Mouse (Mus musculus) forebrain, embryonic 12.5 days (tissue): ENCODE measurements at regions not wholly inside any gene's neighbourhood (a gene's known extent, or its start where the extent isn't known, plus 50 kb on each side); places are given as distances from the start of the nearest gene placed in this dataset.

Experiments
- ATAC-seq: fragments of 200-750 bp; cut with Nextera tagmentation; 2 replicates; pipeline ENCODE4 v1.8.0; 2017; ENCODE audit warnings: moderate TSS enrichment; ENCODE audit not compliant: low FRiP score
- H3K27ac ChIP-seq: fragments of 300-500 bp; sonication (generic); 2 replicates; pipeline ENCODE4 v1.5.1; 2016; ENCODE audit warnings: mild to moderate bottlenecking
- H3K27me3 ChIP-seq: fragments of 300-500 bp; sonication (generic); 2 replicates; pipeline ENCODE4 v1.6.1; 2016; ENCODE audit warnings: mild to moderate bottlenecking
- H3K36me3 ChIP-seq: fragments of 300-500 bp; sonication (generic); replicated peaks from 2 replicates; pipeline ENCODE4 v1.6.1; 2016; ENCODE audit warnings: mild to moderate bottlenecking
- H3K4me1 ChIP-seq: fragments of 300-500 bp; sonication (generic); 2 replicates; pipeline ENCODE4 v1.6.1; 2016
- H3K4me2 ChIP-seq: fragments of 300-500 bp; sonication (generic); 2 replicates; pipeline ENCODE4 v1.6.1; 2016; ENCODE audit warnings: mild to moderate bottlenecking, moderate library complexity
- H3K4me3 ChIP-seq: fragments of 300-500 bp; sonication (generic); replicated peaks from 2 replicates; pipeline ENCODE4 v1.5.1; 2016; ENCODE audit warnings: mild to moderate bottlenecking
- H3K9ac ChIP-seq: fragments of 300-500 bp; sonication (generic); 2 replicates; pipeline ENCODE4 v1.6.1; 2016; ENCODE audit warnings: mild to moderate bottlenecking
- H3K9me3 ChIP-seq: fragments of 300-500 bp; sonication (generic); 2 replicates; pipeline ENCODE4 v1.6.1; 2016
- WGBS: fragments of 180-500 bp; shearing (Covaris S2); methylation state at CpG from one replicate; pipeline ENCODE4 v1.1.7; 2016; 5-methylcytosine and 5-hydroxymethylcytosine counted together

DNA sequence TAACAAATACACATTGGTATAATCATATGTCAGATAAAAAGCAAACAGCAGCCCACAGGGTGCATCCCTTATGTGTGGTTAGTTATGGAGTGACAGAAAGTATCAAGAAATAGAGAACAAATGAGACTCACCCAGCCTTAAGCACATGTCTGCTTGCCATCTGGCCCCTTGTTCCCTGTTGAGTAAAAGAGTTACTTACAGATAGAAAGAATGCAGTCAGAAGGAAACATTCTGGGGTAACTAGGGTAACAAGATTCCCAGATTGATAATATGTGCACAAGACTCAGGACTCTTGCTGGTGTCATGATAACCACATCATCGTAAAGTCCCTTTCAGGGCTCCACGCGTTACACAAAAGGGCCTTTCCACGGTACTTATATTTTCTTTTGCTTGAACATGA lies 383.5 kb upstream of the Mef2c start:
- Histone ChIP-seq H3K4me3 (no peak overlapping the region), H3K36me3 (no peaks in the 10 kb centered on the region), H3K27me3 (no peaks in the 10 kb centered on the region), H3K4me1 (no peaks in the 10 kb centered on the region), H3K27ac (no peak overlapping the region), H3K4me2 (no peak overlapping the region), H3K9ac (no peak overlapping the region), H3K9me3 (no peaks in the 10 kb centered on the region)
- WGBS: 76% methylated on average over 4 of the region's 4 CpGs
- no peak for ATAC-seq

DNA sequence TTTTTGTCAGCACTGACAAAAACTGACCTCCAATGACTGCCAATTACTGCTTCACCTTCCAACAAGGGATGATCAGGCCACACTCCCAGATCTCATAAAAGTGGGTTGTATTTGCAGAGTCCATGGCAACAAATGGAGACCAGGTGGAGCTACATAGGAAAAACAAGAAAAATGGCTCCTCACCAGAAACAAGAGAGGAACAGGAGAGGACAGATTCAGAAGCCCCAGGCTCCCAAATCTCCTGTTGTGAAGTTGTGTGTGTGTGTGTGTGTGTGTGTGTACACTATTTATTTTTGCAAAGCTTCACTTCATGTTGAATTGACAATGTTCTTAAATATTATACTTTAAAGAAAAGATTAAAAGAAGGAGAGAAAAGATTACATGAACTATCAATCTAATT lies 380.2 kb upstream of the Mef2c start:
- H3K27me3 ChIP-seq: no peaks in the 10 kb centered on the region
- H3K9me3 ChIP-seq: no peaks in the 10 kb centered on the region
- no peak for ATAC-seq
- no peak overlapping the region for H3K4me3 ChIP-seq
- no peaks in the 10 kb centered on the region for H3K4me1 ChIP-seq
- H3K36me3 ChIP-seq: no peaks in the 10 kb centered on the region
- H3K9ac ChIP-seq: no peak overlapping the region
- no peak overlapping the region for H3K27ac ChIP-seq
- H3K4me2 ChIP-seq: no peak overlapping the region

DNA sequence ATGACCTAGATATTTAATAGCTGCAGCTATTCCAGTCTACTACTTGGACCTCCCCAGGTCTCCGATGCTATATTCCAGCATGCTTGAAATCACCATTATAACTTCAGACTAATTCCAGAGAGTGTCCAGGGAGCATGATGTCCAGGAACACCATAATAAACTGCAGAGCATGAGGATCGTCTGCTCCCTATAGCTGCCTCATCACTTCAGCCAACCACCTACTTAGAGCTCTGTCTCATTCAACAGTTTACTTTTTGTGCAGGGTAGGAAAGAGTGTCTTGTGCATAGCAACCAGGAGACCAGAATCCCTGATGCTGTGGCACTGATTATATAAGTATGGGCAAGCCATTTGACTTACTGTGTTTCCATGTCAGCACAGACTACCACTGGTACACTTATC lies 379.2 kb upstream of the Mef2c start:
- no peak for ATAC-seq
- Histone ChIP-seq H3K4me2 (no peak overlapping the region), H3K9me3 (no peaks in the 10 kb centered on the region), H3K4me3 (no peak overlapping the region), H3K9ac (no peak overlapping the region), H3K36me3 (no peaks in the 10 kb centered on the region), H3K27ac (no peak overlapping the region), H3K27me3 (no peaks in the 10 kb centered on the region), H3K4me1 (no peaks in the 10 kb centered on the region)
- WGBS: 86% methylated on average over 2 of the region's 2 CpGs

DNA sequence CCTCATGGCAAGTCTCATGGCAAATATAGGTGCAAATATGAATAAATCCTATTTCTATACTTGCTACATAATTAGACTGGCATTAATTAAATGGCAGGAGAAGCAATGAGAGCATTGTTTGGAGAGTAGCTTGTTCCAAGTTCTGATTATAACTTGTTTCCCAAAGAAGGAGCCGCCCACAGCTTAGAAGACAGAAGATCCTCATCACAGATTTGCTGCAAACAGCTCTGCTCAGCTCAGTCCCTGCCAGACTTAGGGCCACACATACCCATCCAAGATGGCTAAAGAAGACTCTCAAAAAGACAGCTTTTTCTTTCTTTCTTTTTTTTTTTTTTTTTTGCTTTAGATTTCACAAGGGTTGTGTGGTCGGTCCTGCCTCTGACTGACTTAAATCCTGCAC lies 377.4 kb upstream of the Mef2c start:
- Histone ChIP-seq H3K4me3 (no peak overlapping the region), H3K4me2 (no peak overlapping the region), H3K9me3 (no peaks in the 10 kb centered on the region), H3K36me3 (no peaks in the 10 kb centered on the region), H3K9ac (no peak overlapping the region), H3K27me3 (no peaks in the 10 kb centered on the region), H3K27ac (no peak overlapping the region), H3K4me1 (peaks cover 4% of the 10 kb centered on the region)
- 83% methylated on average over 2 of the region's 2 CpGs for WGBS
- ATAC-seq: no peak

DNA sequence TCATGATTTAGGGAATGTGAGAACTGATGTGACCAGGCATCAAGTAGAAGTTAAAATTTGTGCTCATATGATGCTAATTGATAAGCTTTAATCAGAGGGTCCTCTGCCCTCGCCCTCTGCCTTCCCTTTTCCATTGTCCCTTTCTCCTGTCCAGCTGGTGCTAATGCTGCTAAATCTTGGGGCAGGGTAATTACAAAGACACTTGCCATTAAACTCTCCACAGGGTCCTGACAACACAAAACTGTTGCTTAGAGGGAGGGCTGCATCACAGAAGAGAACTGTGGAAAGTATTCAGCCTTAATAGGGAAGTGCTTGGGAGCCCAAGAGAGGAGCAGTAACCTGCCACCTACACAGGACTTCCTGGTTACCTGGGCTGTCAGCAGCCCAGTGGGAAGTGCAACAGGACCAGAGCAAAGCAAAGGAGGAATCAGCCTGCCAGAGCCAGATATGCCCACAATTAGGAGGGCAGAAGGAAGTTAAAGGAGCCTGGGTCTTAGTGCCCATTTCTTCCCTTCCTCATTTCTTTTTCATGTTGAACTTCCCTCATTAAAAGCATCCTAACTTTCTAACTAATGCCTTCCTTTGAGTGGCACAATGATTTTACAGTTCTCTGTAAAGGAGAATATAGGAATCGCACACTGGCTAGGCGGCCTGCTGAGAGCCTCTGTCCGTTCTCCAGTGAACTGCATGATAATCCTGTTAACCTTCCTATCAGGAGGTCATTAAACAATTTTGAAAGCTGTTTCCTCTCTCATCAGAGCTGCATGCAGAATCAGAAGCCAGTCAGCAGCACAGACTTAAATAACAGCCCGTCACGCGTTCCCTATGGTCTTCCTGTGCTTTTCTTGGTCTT lies 372.5 kb upstream of the Mef2c start:
- 9% methylated on average over 7 of the region's 7 CpGs for WGBS

DNA sequence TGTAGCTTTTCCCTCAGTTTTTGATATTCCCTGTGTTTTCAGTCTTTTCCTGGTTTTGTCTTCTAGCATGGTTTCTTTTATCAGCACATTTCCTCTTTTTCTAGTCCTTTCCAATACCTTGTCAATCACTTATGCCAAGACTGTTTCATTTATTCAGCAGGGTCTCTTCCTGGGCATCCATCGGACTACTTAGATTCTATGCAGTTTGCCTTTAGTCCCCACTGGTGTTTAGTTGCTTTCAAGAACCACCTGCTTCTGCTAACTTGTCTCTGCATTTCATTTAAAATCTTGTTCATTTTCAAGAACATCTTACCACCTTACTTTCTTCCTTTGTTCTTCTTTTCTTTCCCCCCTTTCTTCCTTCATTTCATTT lies 371.9 kb upstream of the Mef2c start:
- no peak overlapping the region for H3K4me2 ChIP-seq
- 3% methylated on average over 1 of the region's 1 CpGs for WGBS

More for the DNA sequence above, 372.5 kb upstream of the Mef2c start:
- no peaks in the 10 kb centered on the region for H3K27me3 ChIP-seq
- peak; percentile 36; the same call in 1 of the 2 replicates for ATAC-seq
- H3K4me3 ChIP-seq: no peak overlapping the region
- no peaks in the 10 kb centered on the region for H3K36me3 ChIP-seq
- H3K4me2 ChIP-seq: no peak overlapping the region
- no peaks in the 10 kb centered on the region for H3K9me3 ChIP-seq
- H3K27ac ChIP-seq: no peak overlapping the region
- peaks cover 10% of the 10 kb centered on the region for H3K4me1 ChIP-seq
- no peak overlapping the region for H3K9ac ChIP-seq

DNA sequence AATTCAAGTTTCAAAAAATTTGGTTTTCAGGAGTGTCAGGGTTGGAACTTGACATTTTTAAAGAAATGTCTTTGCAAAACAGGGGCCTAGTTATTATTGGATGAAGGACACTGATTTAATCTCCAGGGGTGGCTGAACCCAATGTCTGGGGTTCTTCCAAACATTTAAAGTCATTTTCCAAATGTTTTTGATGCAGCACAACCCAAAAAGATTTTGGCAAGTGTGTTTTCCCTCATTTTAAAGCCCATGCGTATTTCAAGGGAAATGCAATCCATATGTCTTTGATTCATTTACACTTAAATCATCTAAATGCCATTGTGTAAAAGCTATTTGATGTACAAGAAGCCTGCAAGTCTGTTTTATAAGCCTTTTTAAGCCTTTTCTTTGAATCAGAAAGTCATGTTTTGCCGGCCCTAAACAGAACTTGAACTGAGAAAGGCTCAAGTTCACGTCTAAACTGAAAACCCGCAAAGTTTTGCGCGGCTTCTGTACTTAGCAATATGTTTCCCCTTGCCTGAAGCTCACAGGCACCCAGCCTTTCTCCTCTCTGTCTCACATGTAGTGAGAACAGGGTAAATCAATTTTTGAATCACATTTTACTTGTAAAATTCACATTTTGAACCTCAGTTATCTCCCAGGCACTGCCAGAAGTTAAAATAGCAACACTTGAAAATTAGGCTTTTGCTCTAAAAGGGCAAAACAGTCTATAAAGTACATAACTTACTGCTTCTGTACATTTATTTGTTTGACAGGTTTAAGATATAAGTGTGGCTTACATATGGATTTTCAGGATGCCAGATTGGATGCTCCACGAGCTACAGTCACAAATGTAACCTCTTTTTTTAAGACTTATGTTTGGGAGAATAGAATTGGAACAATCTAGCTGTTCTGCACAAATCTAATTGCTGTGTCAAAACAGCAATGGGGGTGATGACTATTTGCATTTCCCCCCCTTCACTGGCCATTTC lies 370.9 kb upstream of the Mef2c start:
- no peak overlapping the region for H3K27ac ChIP-seq
- H3K36me3 ChIP-seq: no peaks in the 10 kb centered on the region
- H3K4me1 ChIP-seq: peaks cover 10% of the 10 kb centered on the region
- 70% methylated on average over 7 of the region's 7 CpGs for WGBS
- no peak overlapping the region for H3K9ac ChIP-seq
- H3K4me3 ChIP-seq: no peak overlapping the region
- no peak for ATAC-seq
- no peaks in the 10 kb centered on the region for H3K27me3 ChIP-seq
- no peak overlapping the region for H3K4me2 ChIP-seq
- H3K9me3 ChIP-seq: no peaks in the 10 kb centered on the region

More for the DNA sequence above, 371.9 kb upstream of the Mef2c start:
- no peaks in the 10 kb centered on the region for H3K27me3 ChIP-seq
- no peak overlapping the region for H3K4me3 ChIP-seq
- no peak overlapping the region for H3K27ac ChIP-seq
- H3K36me3 ChIP-seq: no peaks in the 10 kb centered on the region
- ATAC-seq: no peak
- no peaks in the 10 kb centered on the region for H3K9me3 ChIP-seq
- no peak overlapping the region for H3K9ac ChIP-seq
- H3K4me1 ChIP-seq: peaks cover 10% of the 10 kb centered on the region

DNA sequence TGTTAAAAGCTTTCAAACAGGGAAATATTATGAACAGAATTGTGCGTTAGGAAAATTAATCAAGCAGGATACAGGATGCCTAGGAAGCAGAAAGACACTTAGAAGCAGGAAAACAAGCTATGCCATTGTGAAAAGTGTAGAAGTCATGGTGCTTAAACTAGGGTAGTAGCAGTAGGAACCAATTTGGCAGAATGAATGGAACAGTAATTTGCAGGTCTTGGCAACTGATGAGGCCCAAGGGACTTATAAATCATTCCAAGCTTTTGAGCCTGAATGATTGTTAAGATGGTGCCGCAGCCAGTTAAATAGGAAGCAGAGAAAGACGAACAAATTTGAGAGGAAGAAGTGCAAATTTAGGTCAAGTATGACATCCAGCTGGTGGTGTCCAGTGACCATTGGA lies 360.5 kb upstream of the Mef2c start:
- Histone ChIP-seq H3K9me3 (no peaks in the 10 kb centered on the region), H3K27me3 (no peaks in the 10 kb centered on the region), H3K4me2 (no peak overlapping the region), H3K4me3 (no peak overlapping the region), H3K4me1 (no peaks in the 10 kb centered on the region), H3K9ac (no peak overlapping the region), H3K36me3 (no peaks in the 10 kb centered on the region), H3K27ac (no peak overlapping the region)
- ATAC-seq: no peak
- WGBS: 76% methylated on average over 3 of the region's 3 CpGs

DNA sequence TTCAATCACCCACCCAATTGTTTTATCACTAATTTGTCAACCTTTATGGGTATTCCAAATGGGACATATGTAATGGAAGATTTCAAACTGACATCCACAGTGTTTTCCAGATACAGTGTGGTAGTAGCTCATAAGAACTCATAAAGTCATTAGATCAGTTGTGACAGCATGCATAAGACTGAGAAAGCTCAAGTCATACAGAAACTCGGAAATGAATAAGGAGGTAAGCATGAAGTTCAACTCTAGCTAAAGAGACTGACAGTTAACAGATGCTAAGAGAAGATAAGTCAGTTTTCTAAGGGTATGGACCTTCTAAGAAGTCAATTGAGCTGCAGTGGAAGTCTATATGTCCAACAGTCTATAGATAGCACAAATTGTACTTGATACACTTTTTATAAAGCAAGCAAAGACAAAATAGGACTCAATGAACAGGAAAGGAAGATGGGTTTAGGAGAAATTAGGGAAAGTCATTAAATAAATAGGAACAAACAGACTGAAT lies 349.2 kb upstream of the Mef2c start:
- Histone ChIP-seq H3K4me1 (no peaks in the 10 kb centered on the region), H3K36me3 (no peaks in the 10 kb centered on the region), H3K27ac (no peak overlapping the region), H3K9me3 (no peaks in the 10 kb centered on the region), H3K27me3 (no peaks in the 10 kb centered on the region), H3K9ac (no peak overlapping the region), H3K4me3 (no peak overlapping the region), H3K4me2 (no peak overlapping the region)
- 76% methylated on average over 1 of the region's 1 CpGs for WGBS
- no peak for ATAC-seq

DNA sequence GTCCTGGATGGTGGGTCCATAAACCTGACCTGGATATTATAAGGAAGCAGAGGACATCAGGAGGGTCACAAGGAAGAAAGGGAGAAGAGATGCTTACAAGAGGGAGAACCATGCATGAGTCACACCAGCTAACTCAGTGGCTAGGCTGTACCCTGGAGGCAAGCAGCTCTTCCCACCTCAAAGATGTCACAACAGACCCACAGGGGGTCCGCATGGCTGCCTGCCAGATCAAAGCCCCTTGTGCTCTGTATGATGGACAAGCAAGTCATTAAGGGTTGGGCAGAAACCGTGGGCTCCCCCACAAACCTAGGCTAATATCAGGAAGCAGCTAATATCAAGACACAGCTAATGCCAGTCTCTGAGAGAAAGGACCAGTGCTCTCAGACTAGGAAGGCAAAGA lies 343.9 kb upstream of the Mef2c start:
- Histone ChIP-seq H3K9me3 (no peaks in the 10 kb centered on the region), H3K27me3 (no peaks in the 10 kb centered on the region), H3K4me1 (no peaks in the 10 kb centered on the region), H3K36me3 (no peaks in the 10 kb centered on the region), H3K4me3 (no peak overlapping the region), H3K9ac (no peak overlapping the region), H3K27ac (no peak overlapping the region), H3K4me2 (no peak overlapping the region)
- WGBS: 42% methylated on average over 2 of the region's 2 CpGs
- no peak for ATAC-seq

DNA sequence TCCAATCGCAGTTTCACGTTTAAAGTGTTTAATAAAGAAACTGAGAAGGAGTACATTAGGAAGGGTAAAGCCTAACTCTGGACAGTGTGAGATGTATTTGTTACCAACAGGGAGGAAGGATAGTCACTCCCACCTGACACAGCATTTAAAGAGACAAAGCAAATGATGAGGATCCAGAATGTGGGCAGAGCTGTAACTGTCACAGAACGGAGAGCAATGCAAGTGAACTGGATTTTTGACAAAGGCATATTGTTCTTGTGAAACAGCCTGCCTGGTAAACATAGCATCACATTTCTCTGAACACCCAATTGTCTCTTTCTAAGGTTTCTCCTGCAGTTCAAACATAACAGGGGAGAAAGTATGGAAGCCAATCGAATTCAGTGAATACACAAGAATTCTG lies 341.1 kb upstream of the Mef2c start:
- H3K4me2 ChIP-seq: no peak overlapping the region
- no peaks in the 10 kb centered on the region for H3K9me3 ChIP-seq
- H3K4me3 ChIP-seq: no peak overlapping the region
- H3K36me3 ChIP-seq: no peaks in the 10 kb centered on the region
- no peak overlapping the region for H3K9ac ChIP-seq
- ATAC-seq: no peak
- H3K4me1 ChIP-seq: no peaks in the 10 kb centered on the region
- no peak overlapping the region for H3K27ac ChIP-seq
- 85% methylated on average over 4 of the region's 4 CpGs for WGBS
- H3K27me3 ChIP-seq: no peaks in the 10 kb centered on the region

DNA sequence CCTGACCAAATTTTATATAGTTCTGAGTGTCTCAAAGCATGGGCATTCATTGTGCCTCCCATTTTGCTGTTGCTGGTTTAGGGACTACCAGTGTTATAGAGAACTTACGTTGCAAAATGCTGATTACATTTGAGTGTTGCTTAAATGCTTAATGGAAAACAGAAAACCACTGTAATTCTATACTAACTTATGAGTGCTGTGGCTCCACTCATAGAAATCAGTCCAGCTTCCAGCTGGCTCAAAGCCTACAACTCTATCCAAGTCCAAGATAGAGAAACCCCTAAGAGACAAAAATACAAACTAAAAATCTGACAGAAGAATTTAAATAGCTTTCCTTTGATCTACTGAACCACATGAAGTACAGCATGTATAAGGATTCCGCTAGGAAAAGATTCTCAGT lies 328.7 kb upstream of the Mef2c start:
- no peaks in the 10 kb centered on the region for H3K4me1 ChIP-seq
- no peak overlapping the region for H3K4me2 ChIP-seq
- WGBS: 89% methylated on average over 2 of the region's 2 CpGs
- H3K36me3 ChIP-seq: no peaks in the 10 kb centered on the region
- no peak for ATAC-seq
- H3K27ac ChIP-seq: no peak overlapping the region
- no peak overlapping the region for H3K4me3 ChIP-seq
- H3K27me3 ChIP-seq: no peaks in the 10 kb centered on the region
- H3K9me3 ChIP-seq: no peaks in the 10 kb centered on the region
- no peak overlapping the region for H3K9ac ChIP-seq
